Mouse (Mus musculus): ENCODE data around the gene Tbk1.

GRCm38 (mm10) chr10:121519710-121520109, 66.9 kb downstream of the Tbk1 start:
- TF ChIP-seq CTCF (IDR thresholded peaks at IDR 0.05; ENCODE audit: insufficient read depth, low read depth, low read length) (no peak), POLR2A (IDR thresholded peaks at IDR 0.05; ENCODE audit: insufficient read depth, low read depth, low read length) (no peak)
